Mouse (Mus musculus): Measurements from ENCODE around the gene Ybx1. TPM values are rescaled to one million over a fixed set of nuclear protein-coding genes. Genes with fewer than 3 reads are reported as not detected.

The Ybx1 gene
- polyA plus RNA-seq (2016; fragmentation: Nextera tagmentation; extraction: Ambion mirVana) = 1,189 and 1,315 TPM in 2 replicates

DNA sequence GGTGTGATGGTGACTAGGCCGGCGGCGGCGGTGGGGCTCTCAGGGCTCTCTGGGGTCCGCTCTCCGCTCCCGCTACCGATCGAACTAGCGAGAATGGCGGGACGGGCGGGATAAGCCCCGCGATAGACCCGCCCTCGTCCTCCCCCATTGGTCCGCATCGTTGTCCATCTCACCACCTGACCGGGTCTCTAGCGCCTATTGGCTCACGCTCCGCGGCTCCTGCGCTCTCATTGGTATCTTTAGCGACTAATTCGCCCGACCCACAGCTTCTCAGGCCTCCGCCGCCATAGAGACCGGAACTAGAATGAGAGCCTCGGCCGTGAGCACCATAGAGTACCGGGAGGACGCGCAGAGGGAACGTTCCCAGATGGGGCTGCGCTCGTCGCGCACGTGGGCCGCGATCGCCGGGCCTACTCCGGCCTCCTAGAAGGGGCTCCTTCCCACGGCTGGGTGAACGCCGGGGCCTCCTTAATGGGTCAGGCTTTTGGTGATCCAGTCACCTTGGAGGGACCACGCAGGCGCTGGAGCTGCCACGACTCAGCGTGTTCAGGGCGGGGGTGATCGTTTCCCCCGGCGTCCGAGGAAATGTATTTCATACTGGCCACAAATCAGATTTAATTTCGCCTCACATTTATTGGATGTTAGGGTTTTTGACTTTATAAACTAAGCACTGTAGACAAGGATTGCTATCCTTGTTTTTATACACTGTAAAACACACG lies at the start of gene Ybx1:
TSS of gene Ybx1 (minus strand) at position 190 of the 719 bp plus-strand sequence.
- Histone ChIP-seq H3K9me3 (no peaks in the 10 kb centered on the region), H3K4me2 (replicated peaks) (peak within 1 kb of the TSS; percentile 90), H3K36me3 (peaks cover 7% of the 10 kb centered on the region), H3K27ac (replicated peaks) (peak within 1 kb of the TSS; percentile 93), H3K4me1 (peaks cover 23% of the 10 kb centered on the region), H3K9ac (replicated peaks) (peak within 1 kb of the TSS; percentile 98), H3K27me3 (no peaks in the 10 kb centered on the region), H3K4me3 (peak within 1 kb of the TSS; percentile 100)
- WGBS = under 1% methylated on average over 60 of the region's 61 CpGs
- ATAC-seq (ENCODE audit: low FRiP score, low read depth) = peak; percentile 100

DNA sequence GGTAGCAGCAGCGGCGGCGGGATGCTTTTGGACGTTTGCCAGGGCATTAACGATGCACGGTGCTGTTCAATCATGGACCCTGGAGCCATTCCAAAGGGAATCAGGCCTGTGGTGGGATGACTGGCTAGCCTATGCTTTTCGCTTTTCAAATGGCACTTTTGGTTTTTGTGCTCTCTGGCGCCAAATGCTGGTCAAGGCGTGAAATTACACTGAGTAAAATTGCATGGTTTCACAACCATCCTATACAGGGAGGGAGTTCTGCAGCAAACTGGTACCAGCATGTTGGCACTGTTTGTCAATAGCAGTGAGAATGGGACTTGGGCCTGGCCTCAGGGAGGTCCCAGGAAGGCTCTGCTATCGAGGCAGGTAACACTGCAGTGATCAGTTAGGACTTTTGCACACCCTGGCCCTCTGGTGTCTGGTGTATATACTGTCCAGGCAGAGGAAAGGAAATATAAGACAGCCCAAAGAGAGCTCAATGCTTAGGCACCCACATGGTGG lies 44.5 kb upstream of the Ybx1 start:
- no peaks in the 10 kb centered on the region for H3K9me3 ChIP-seq
- peaks cover 10% of the 10 kb centered on the region; the same call in 1 of the 2 replicates for H3K4me1 ChIP-seq
- no peaks in the 10 kb centered on the region for H3K36me3 ChIP-seq
- H3K4me3 ChIP-seq = 0 out of 2 replicates have a peak overlapping the region, but pooled peaks have one; percentile 4
- H3K27me3 ChIP-seq = no peaks in the 10 kb centered on the region
- H3K4me2 ChIP-seq (replicated peaks) = peak overlapping the region; percentile 34
- ATAC-seq (ENCODE audit: low FRiP score, low read depth) = peak; percentile 93
- peak overlapping the region; percentile 78 for H3K27ac ChIP-seq (replicated peaks)
- no peak overlapping the region for H3K9ac ChIP-seq (replicated peaks)
- 3% methylated on average over 10 of the region's 10 CpGs for WGBS

DNA sequence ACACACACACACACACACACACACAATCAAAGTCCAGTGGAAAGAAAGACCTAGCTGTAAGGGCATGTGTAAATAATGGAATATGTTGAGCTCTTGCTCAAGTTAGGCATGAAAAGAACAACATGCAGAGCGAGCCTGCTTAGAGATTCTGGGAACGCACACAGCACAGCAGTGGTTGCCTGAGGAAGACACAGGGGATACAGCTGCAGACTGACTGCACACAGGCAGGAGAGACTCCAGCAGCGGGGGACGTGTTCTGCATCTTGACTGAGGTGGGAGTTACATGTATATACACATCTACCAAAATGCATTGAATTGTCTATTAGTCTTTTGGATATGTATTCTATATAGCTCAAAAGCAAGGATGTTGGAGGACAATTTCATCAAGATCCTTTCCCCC lies 44.0 kb upstream of the Ybx1 start:
- 70% methylated on average over 4 of the region's 4 CpGs for WGBS
- H3K27ac ChIP-seq (replicated peaks) = peak overlapping the region; percentile 78
- no peak overlapping the region for H3K9ac ChIP-seq (replicated peaks)
- 0 out of 2 replicates have a peak overlapping the region, but pooled peaks have one; percentile 4 for H3K4me3 ChIP-seq
- peak; percentile 69 for ATAC-seq (ENCODE audit: low FRiP score, low read depth)
- H3K9me3 ChIP-seq = no peaks in the 10 kb centered on the region
- H3K27me3 ChIP-seq = no peaks in the 10 kb centered on the region
- H3K4me2 ChIP-seq (replicated peaks) = peak overlapping the region; percentile 34
- no peaks in the 10 kb centered on the region for H3K36me3 ChIP-seq
- H3K4me1 ChIP-seq = peaks cover 10% of the 10 kb centered on the region; the same call in 1 of the 2 replicates

DNA sequence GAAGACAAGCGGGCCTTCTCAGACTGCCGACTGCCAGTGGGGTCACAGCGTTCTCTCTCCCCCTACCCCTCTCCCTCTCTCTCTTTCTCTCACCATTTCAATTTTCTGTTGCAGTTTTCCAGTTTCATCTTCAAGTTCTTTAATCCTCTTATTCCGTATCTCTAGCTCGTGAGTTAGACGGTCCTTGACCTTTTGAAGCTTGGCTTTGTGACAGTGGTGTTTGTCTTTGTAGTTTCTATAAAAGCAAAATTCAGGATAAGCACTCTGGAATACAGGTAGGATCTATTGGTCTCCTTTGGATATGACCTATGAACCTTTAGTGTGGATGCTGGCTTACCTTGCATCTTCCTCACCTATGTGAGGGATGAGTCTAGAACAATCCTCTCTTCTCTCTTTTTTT lies 39.1 kb upstream of the Ybx1 start:
- Histone ChIP-seq H3K9ac (replicated peaks) (no peak overlapping the region), H3K27me3 (no peaks in the 10 kb centered on the region), H3K4me2 (replicated peaks) (no peak overlapping the region), H3K4me1 (peaks cover 7% of the 10 kb centered on the region; the same call in 1 of the 2 replicates), H3K9me3 (no peaks in the 10 kb centered on the region), H3K4me3 (no peak overlapping the region), H3K36me3 (no peaks in the 10 kb centered on the region), H3K27ac (replicated peaks) (no peak overlapping the region)
- WGBS = 86% methylated on average over 6 of the region's 6 CpGs
- ATAC-seq (ENCODE audit: low FRiP score, low read depth) = no peak

DNA sequence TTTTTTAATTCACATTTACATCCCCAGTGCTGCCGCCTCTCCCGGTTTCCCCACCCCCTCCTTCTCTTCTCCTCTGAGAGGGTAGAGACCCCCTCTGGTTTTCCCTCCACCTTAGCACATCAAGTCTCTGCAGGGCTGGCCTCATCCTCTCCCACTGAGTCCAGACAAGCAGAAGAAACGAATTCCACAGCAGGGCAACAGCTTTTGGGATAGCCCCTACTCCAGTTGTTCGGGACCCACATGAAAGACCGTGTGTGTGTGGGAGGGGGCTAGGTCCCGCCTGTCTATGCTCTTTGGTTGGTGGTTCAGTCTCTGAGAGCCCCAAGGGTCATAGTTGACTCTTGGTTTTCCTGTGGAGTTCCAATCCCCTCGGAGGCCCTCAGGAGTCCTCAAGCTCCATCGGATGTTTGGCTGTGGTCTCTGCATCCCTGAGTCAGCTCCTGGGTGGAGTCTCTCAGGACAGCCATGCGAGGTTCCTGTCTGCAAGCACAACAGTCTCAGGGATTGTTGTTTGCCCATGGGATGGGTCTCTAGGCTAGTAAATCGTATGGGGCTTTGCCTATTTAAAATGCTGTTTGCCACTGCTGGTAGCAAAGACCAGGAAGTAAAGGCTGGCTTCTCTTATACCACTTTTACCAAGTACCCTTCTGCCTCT lies 26.6 kb upstream of the Ybx1 start:
- peaks cover 17% of the 10 kb centered on the region for H3K4me1 ChIP-seq
- H3K9me3 ChIP-seq = no peaks in the 10 kb centered on the region
- peak overlapping the region; percentile 75 for H3K27ac ChIP-seq (replicated peaks)
- peak overlapping the region; percentile 80 for H3K4me3 ChIP-seq
- WGBS = 29% methylated on average over 10 of the region's 10 CpGs
- H3K27me3 ChIP-seq = peaks cover 13% of the 10 kb centered on the region; the same call in 1 of the 2 replicates
- ATAC-seq (ENCODE audit: low FRiP score, low read depth) = peak; percentile 64
- H3K9ac ChIP-seq (replicated peaks) = peak overlapping the region; percentile 68
- H3K4me2 ChIP-seq (replicated peaks) = peak overlapping the region; percentile 93
- H3K36me3 ChIP-seq = peaks cover 30% of the 10 kb centered on the region

DNA sequence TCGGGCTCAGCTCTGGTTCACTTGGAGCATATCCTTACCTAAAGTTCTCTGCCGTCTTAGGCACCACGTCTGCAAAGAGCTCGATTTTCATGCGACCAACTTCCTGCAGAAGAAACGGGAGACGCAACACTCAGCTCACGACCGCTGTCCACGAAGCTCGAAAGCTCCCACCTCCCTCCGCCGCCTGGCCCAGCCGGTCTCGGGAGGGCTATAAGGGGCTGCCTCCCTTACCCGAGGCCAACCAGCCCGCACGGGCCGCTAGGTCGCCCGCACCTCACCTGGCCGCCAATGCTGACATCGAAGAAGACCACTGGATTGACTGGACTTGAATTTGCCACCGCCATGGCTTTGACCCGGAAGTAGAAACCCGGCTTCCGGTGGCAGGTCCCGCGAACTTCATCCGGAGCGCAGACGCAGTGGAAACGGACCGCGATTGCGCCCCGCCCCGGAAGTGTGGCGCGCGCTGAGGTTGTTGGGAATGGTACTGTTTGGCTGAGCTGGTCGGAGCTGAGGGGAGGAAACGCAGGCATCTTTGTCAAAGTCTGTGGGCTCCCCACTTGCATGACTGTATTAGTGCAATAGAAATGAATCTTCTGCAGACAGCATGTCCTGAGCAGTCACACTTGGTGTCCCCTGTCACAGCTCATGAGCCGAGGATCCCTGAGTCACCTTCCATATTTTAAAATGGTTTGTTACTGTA lies 25.9 kb upstream of the Ybx1 start, which contains the start of gene Ppih:
TSS of gene Ppih (minus strand) at position 416 of the 700 bp plus-strand sequence.
- Histone ChIP-seq H3K4me3 (peak within 1 kb of the TSS; percentile 80), H3K27me3 (peaks cover 13% of the 10 kb centered on the region; the same call in 1 of the 2 replicates), H3K9ac (replicated peaks) (peak within 1 kb of the TSS; percentile 68), H3K9me3 (no peaks in the 10 kb centered on the region), H3K4me1 (peaks cover 17% of the 10 kb centered on the region), H3K36me3 (peaks cover 37% of the 10 kb centered on the region), H3K4me2 (replicated peaks) (peak within 1 kb of the TSS; percentile 93), H3K27ac (replicated peaks) (peak within 1 kb of the TSS; percentile 75)
- ATAC-seq (ENCODE audit: low FRiP score, low read depth) = peak; percentile 97
- 1% methylated on average over 44 of the region's 44 CpGs for WGBS

DNA sequence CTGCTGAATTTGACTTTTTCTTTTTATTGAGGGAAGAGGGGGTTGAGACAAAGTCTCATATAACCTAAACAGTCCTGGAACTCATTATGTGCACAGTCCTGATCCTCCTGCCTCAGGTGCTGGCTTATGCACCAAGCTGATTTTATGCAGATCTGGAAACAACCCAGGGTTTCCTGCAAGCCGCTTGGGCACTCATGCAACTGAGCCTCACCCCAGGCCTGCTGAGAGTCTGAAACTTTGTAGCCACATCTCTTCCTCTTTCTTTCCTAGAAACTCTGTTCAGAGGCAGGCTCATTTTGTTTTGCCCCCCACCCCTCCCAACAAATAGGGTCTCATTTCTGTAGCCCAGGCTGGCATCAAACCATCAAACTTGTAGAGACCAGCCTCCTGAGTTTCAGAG lies 19.4 kb upstream of the Ybx1 start:
- Histone ChIP-seq H3K9ac (replicated peaks) (no peak overlapping the region), H3K36me3 (peaks cover 89% of the 10 kb centered on the region), H3K4me3 (no peak overlapping the region), H3K27ac (replicated peaks) (no peak overlapping the region), H3K4me1 (no peaks in the 10 kb centered on the region), H3K9me3 (no peaks in the 10 kb centered on the region), H3K4me2 (replicated peaks) (no peak overlapping the region), H3K27me3 (no peaks in the 10 kb centered on the region)
- ATAC-seq (ENCODE audit: low FRiP score, low read depth) = no peak
- WGBS = 89% methylated on average over 1 of the region's 1 CpGs

DNA sequence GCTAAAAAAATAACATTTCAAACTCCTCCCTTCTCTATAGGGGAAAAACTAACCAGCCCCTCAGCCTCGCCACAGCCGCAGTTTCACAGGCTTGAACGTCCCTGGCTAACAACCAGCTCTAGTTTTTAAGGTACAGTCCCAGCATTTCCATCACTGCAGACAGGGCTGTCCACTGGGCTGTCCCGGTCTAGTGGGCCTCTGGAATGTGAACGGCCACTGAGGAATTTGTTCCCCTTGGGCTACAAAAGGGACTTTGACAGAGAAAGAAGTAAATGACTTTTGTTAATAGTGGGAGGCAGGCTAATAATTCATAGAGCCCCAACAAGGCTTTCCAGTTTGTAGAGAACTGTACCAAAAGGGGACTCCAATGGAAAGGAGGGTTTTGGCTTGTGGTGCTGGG lies 11.0 kb upstream of the Ybx1 start:
- Histone ChIP-seq H3K9ac (replicated peaks) (no peak overlapping the region), H3K4me3 (no peak overlapping the region), H3K27me3 (no peaks in the 10 kb centered on the region), H3K9me3 (no peaks in the 10 kb centered on the region), H3K36me3 (peaks cover 26% of the 10 kb centered on the region), H3K4me2 (replicated peaks) (no peak overlapping the region), H3K27ac (replicated peaks) (no peak overlapping the region), H3K4me1 (no peaks in the 10 kb centered on the region)
- WGBS = 79% methylated on average over 5 of the region's 5 CpGs
- ATAC-seq (ENCODE audit: low FRiP score, low read depth) = no peak

DNA sequence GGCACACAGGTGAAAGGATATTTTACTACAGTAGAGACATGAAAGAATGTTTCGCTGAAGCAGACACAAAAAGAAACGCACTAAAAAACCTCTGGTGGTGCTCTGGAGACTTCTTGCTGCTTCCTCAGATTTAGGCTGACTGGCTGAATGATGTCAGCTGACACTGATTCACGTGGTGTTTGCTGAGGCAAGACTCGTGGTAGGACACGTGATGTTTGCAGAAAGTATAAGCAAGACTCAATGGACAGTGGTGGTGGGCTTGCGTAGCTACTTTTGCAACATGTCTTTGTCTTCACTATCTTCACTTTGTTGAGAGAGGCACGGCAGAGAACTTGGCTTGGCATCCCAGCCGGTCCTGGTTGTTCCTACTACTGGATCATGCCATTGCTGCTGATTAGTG lies 8.9 kb upstream of the Ybx1 start:
- Histone ChIP-seq H3K36me3 (peaks cover 14% of the 10 kb centered on the region), H3K4me3 (no peak overlapping the region), H3K9me3 (no peaks in the 10 kb centered on the region), H3K4me2 (replicated peaks) (no peak overlapping the region), H3K4me1 (no peaks in the 10 kb centered on the region), H3K27me3 (no peaks in the 10 kb centered on the region), H3K27ac (replicated peaks) (no peak overlapping the region), H3K9ac (replicated peaks) (no peak overlapping the region)
- no peak for ATAC-seq (ENCODE audit: low FRiP score, low read depth)
- WGBS = 89% methylated on average over 8 of the region's 8 CpGs

DNA sequence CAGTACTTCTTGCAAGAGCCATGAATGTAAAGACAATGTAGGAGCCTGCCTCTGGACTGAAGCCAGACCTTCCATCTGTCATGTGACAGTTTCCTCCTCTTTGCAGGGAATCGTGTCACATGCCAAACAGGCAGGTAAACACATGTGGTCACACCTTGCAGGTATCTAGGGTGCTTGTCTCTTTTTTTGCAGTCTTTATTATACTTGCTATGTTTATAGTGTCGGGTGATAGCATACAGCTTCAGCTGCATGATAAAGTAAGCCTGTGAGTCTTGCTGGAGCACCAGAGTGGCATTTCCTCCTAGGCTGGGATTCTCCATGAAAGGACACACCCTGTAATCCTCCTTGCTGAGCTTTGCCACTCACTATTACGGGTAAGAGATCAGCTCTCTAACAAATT lies 7.4 kb upstream of the Ybx1 start:
- no peak for ATAC-seq (ENCODE audit: low FRiP score, low read depth)
- H3K27me3 ChIP-seq = no peaks in the 10 kb centered on the region
- H3K9ac ChIP-seq (replicated peaks) = no peak overlapping the region
- no peak overlapping the region for H3K4me3 ChIP-seq
- H3K4me2 ChIP-seq (replicated peaks) = no peak overlapping the region
- no peaks in the 10 kb centered on the region for H3K9me3 ChIP-seq
- WGBS = 88% methylated on average over 3 of the region's 3 CpGs
- H3K4me1 ChIP-seq = no peaks in the 10 kb centered on the region
- peaks cover 1% of the 10 kb centered on the region for H3K36me3 ChIP-seq
- no peak overlapping the region for H3K27ac ChIP-seq (replicated peaks)

DNA sequence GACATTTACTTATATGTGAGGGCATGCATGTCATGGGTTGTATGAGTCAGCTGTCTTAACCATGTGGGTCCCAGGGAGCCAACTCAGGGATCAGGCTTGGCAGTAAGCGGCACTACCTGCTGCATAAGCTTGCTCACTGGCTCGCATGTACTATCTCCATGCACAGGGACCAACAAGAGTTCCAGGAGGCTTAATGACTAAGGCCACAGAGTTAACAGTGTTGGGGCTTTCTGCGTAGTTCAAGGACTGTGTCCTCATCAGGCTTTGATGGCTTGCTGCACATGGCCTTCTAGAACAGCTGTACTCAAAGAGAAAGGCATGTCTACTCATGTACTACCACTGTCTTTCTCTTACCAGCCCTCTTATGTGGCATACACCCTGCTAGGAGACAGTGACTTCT lies 6.4 kb upstream of the Ybx1 start:
- Histone ChIP-seq H3K27ac (replicated peaks) (no peak overlapping the region), H3K9ac (replicated peaks) (no peak overlapping the region), H3K4me2 (replicated peaks) (no peak overlapping the region), H3K27me3 (no peaks in the 10 kb centered on the region), H3K36me3 (no peaks in the 10 kb centered on the region), H3K9me3 (no peaks in the 10 kb centered on the region), H3K4me3 (no peak overlapping the region), H3K4me1 (no peaks in the 10 kb centered on the region)
- no peak for ATAC-seq (ENCODE audit: low FRiP score, low read depth)
- WGBS = 92% methylated on average over 3 of the region's 3 CpGs

DNA sequence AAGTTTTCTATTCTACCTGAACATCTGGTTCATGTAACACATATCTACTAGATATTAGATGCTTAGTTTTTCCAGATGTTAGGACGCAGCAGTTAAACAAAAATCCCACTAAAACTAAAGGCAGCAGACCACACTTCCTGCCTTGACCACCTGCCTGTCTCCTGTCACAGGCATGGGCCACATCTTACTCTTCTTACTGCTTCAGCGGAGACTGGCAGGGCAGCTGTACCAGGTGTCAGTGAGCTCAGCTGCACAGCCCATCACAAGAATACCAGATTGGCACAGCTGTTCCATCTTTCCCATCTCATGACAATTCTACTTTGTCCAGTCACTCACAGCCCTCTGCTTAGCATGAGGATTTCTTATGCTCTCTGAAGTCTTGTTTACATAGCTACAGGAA lies 3.0 kb upstream of the Ybx1 start:
- 88% methylated on average over 2 of the region's 2 CpGs for WGBS

More for the DNA sequence above, 3.0 kb upstream of the Ybx1 start:
- H3K9ac ChIP-seq (replicated peaks) = no peak overlapping the region
- H3K27ac ChIP-seq (replicated peaks) = no peak overlapping the region
- H3K36me3 ChIP-seq = no peaks in the 10 kb centered on the region
- no peak overlapping the region for H3K4me3 ChIP-seq
- no peak for ATAC-seq (ENCODE audit: low FRiP score, low read depth)
- H3K9me3 ChIP-seq = no peaks in the 10 kb centered on the region
- no peaks in the 10 kb centered on the region for H3K27me3 ChIP-seq
- H3K4me1 ChIP-seq = peaks cover 11% of the 10 kb centered on the region
- no peak overlapping the region for H3K4me2 ChIP-seq (replicated peaks)
